Comparison of ENCODE assay signal across 8 mouse cellular contexts in the genomic region with DNA sequence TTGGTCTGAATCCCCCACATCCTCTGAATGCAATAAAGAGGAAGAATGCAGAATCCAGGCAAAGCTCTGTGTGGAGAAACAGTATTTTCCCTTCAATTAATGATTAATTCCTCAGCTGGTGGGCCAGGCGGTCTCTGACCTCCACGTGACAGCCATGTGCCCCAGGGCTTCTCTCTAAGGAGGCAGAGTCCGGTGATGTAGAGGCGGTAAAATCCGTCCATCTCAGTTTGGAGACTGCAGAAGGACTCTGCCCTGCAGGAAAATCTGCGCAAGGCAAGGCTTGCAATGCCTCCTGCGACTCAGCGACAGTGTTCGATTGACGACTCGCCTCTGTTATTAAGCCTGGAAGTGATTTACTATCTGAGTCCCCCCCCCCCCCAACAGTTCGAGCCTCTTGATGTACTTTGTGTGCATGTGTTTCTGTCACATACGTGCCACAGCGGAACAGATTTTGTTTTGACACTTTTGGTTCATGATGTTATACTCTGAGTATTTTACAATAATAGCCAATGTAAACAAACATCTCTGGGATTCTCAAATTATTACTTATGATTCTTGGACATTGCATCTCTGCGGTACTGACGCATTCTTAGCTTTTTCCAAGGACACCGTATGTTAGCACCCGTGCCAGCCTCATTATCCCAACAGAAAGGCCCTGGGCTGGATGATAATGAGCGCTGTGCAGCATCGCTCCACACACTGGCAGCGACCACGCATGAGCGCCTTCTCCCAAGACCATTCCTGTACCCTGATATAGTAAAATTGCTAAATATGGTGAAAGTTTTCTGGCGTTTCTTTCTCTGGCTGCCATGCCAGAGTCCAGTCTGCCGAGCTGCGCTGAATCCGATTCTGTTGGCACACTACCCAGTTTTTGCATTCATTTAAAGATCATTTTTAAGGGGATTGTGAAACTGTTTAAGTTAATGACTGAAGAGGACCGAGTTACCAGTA. TPM values are rescaled to one million over a fixed set of nuclear protein-coding genes. Genes with fewer than 3 reads are reported as not detected.
DNase-seq lines count a peak whose midpoint lies in the region; ATAC-seq and TF ChIP-seq lines count a peak whose summit lies in the region.

No protein-coding gene starts in this region.

- H3K4me3 ChIP-seq in lung, embryonic 15.5 days: peak overlapping the region; percentile 68
- H3K4me3 ChIP-seq in forebrain, embryonic 16.5 days (replicated peaks; ENCODE audit: low read length): peak overlapping the region; percentile 95
- H3K4me3 ChIP-seq in intestine, embryonic 14.5 days (ENCODE audit: low read depth, low read length): peak overlapping the region; percentile 94
- H3K4me3 ChIP-seq in limb, embryonic 14.5 days (replicated peaks; ENCODE audit: low read length): peak overlapping the region; percentile 84
- peak overlapping the region; percentile 45 for H3K4me3 ChIP-seq in neural tube, embryonic 11.5 days (ENCODE audit: low read depth, low read length)

- peak overlapping the region; percentile 58 for H3K9ac ChIP-seq in lung, embryonic 15.5 days
- peak overlapping the region; percentile 63 for H3K9ac ChIP-seq in forebrain, embryonic 16.5 days (replicated peaks; ENCODE audit: low read depth, low read length)
- H3K9ac ChIP-seq in intestine, embryonic 14.5 days (ENCODE audit: low read length): peak overlapping the region; percentile 81
- peak overlapping the region; percentile 83 for H3K9ac ChIP-seq in limb, embryonic 14.5 days (ENCODE audit: low read depth, low read length, severe bottlenecking)
- peak overlapping the region; percentile 37 for H3K9ac ChIP-seq in neural tube, embryonic 11.5 days (ENCODE audit: low read length)

- no peaks in the 10 kb centered on the region for H3K36me3 ChIP-seq in lung, embryonic 15.5 days
- no peaks in the 10 kb centered on the region for H3K36me3 ChIP-seq in forebrain, embryonic 16.5 days (ENCODE audit: control insufficient read depth, insufficient read depth)
- 0 out of 2 replicates have a peak, but pooled peaks cover 3% of the 10 kb centered on the region for H3K36me3 ChIP-seq in intestine, embryonic 14.5 days (ENCODE audit: control insufficient read depth, insufficient read depth, low read length)
- no peaks in the 10 kb centered on the region for H3K36me3 ChIP-seq in limb, embryonic 14.5 days (ENCODE audit: control insufficient read depth, insufficient read depth, low read length)
- no peaks in the 10 kb centered on the region for H3K36me3 ChIP-seq in neural tube, embryonic 11.5 days (ENCODE audit: control insufficient read depth, insufficient read depth, low read length)

- H3K4me1 ChIP-seq in lung, embryonic 15.5 days: peaks cover 49% of the 10 kb centered on the region
- H3K4me1 ChIP-seq in forebrain, embryonic 16.5 days (replicated peaks; ENCODE audit: control insufficient read depth, insufficient read depth, low read length): peaks cover 56% of the 10 kb centered on the region
- peaks cover 26% of the 10 kb centered on the region for H3K4me1 ChIP-seq in intestine, embryonic 14.5 days (replicated peaks; ENCODE audit: control insufficient read depth, insufficient read depth, low read length)
- H3K4me1 ChIP-seq in limb, embryonic 14.5 days (ENCODE audit: control insufficient read depth, insufficient read depth, low read length): peaks cover 35% of the 10 kb centered on the region
- peaks cover 26% of the 10 kb centered on the region for H3K4me1 ChIP-seq in neural tube, embryonic 11.5 days (ENCODE audit: control insufficient read depth, insufficient read depth, low read length)

- peak overlapping the region; percentile 99 for H3K27ac ChIP-seq in lung, embryonic 15.5 days
- peak overlapping the region; percentile 86 for H3K27ac ChIP-seq in forebrain, embryonic 16.5 days (ENCODE audit: low read length)
- H3K27ac ChIP-seq in intestine, embryonic 14.5 days (ENCODE audit: low read depth): peak overlapping the region; percentile 99
- H3K27ac ChIP-seq in limb, embryonic 14.5 days (replicated peaks; ENCODE audit: low read depth, low read length): peak overlapping the region; percentile 99
- peak overlapping the region; percentile 85 for H3K27ac ChIP-seq in neural tube, embryonic 11.5 days (ENCODE audit: low read depth, low read length)

- WGBS in lung, embryonic 15.5 days: 4% methylated on average over 28 of the region's 28 CpGs
- WGBS in forebrain, embryonic 16.5 days: 2% methylated on average over 28 of the region's 28 CpGs
- WGBS in intestine, embryonic 14.5 days: 5% methylated on average over 28 of the region's 28 CpGs
- WGBS in limb, embryonic 14.5 days: 1% methylated on average over 28 of the region's 28 CpGs
- 2% methylated on average over 28 of the region's 28 CpGs for WGBS in neural tube, embryonic 11.5 days

- no peaks in the 10 kb centered on the region for H3K9me3 ChIP-seq in lung, embryonic 15.5 days
- H3K9me3 ChIP-seq in forebrain, embryonic 16.5 days (ENCODE audit: control insufficient read depth, low read length): no peaks in the 10 kb centered on the region
- no peaks in the 10 kb centered on the region for H3K9me3 ChIP-seq in intestine, embryonic 14.5 days (ENCODE audit: control insufficient read depth, low read length)
- no peaks in the 10 kb centered on the region for H3K9me3 ChIP-seq in limb, embryonic 14.5 days (ENCODE audit: control insufficient read depth, low read length)
- H3K9me3 ChIP-seq in neural tube, embryonic 11.5 days (ENCODE audit: control insufficient read depth, low read length): no peaks in the 10 kb centered on the region

- no peaks in the 10 kb centered on the region for H3K27me3 ChIP-seq in lung, embryonic 15.5 days
- H3K27me3 ChIP-seq in forebrain, embryonic 16.5 days (replicated peaks; ENCODE audit: control insufficient read depth, insufficient read depth, low read length): no peaks in the 10 kb centered on the region
- no peaks in the 10 kb centered on the region for H3K27me3 ChIP-seq in intestine, embryonic 14.5 days (replicated peaks; ENCODE audit: control insufficient read depth, insufficient read depth, low read length)
- H3K27me3 ChIP-seq in limb, embryonic 14.5 days (ENCODE audit: control insufficient read depth, insufficient read depth, low read length): no peaks in the 10 kb centered on the region
- H3K27me3 ChIP-seq in neural tube, embryonic 11.5 days (ENCODE audit: control insufficient read depth, insufficient read depth, low read length): no peaks in the 10 kb centered on the region

- DNase-seq in lung, adult 18-20 months: no peak
- peak; percentile 30 for DNase-seq in cerebellum, adult 11-12 months
- peak; percentile 76 for DNase-seq in intestine, embryonic 14.5 days (ENCODE audit: low spot score)
- peak; percentile 38 for DNase-seq in limb, embryonic 14.5 days (ENCODE audit: low spot score)
- DNase-seq in neural tube, embryonic 11.5 days (ENCODE audit: low spot score): peak; percentile 79
- no peak for DNase-seq in natural killer cell, adult 2 months (ENCODE audit: low spot score in 2 of 2)

- ATAC-seq in lung, embryonic 15.5 days (ENCODE audit: borderline replicate concordance, extremely low read depth, low FRiP score, low TSS enrichment): no peak
- ATAC-seq in forebrain, embryonic 16.5 days: 0 out of 2 replicates have a peak, but pooled peaks have one; percentile 9
- no peak for ATAC-seq in intestine, embryonic 14.5 days (replicated peaks; ENCODE audit: low FRiP score, low TSS enrichment, low read depth)
- no peak for ATAC-seq in limb, embryonic 14.5 days (ENCODE audit: low FRiP score, low read depth)
- ATAC-seq in neural tube, embryonic 11.5 days (ENCODE audit: insufficient read depth, low FRiP score, low TSS enrichment): no peak

- TF ChIP-seq POLR2A in limb, embryonic 14.5 days (IDR thresholded peaks at IDR 0.05; ENCODE audit: borderline replicate concordance, extremely low read depth, insufficient read depth, insufficient read length): no peak

- H3K4me2 ChIP-seq in lung, embryonic 15.5 days: peak overlapping the region; percentile 91
- peak overlapping the region; percentile 97 for H3K4me2 ChIP-seq in forebrain, embryonic 16.5 days (ENCODE audit: low read length)
- H3K4me2 ChIP-seq in intestine, embryonic 14.5 days (ENCODE audit: low read length): peak overlapping the region; percentile 89
- peak overlapping the region; percentile 95 for H3K4me2 ChIP-seq in limb, embryonic 14.5 days (replicated peaks; ENCODE audit: low read depth, low read length, severe bottlenecking)
- peak overlapping the region; percentile 92 for H3K4me2 ChIP-seq in neural tube, embryonic 11.5 days (ENCODE audit: low read depth)

RNA-seq across cellular contexts. Expression of a gene that starts 0.5 kb away (rescaled TPM):
- polyA plus RNA-seq in lung, embryonic 15.5 days (2015; fragmentation: Nextera tagmentation; extraction: Ambion mirVana): 420 and 447 TPM in 2 replicates
- polyA plus RNA-seq in forebrain, embryonic 16.5 days (2015; fragmentation: Nextera tagmentation; extraction: Ambion mirVana): 592 and 764 TPM in 2 replicates
- 502 and 573 TPM in 2 replicates for polyA plus RNA-seq in intestine, embryonic 14.5 days (2014; fragmentation: Nextera tagmentation; extraction: Ambion mirVana)
- 162 and 165 TPM in 2 replicates for polyA plus RNA-seq in limb, embryonic 14.5 days (2012; rRNA removed)
- 317 and 350 TPM in 2 replicates for polyA plus RNA-seq in limb, embryonic 14.5 days (2014; fragmentation: Nextera tagmentation; extraction: Ambion mirVana)
- 311 and 361 TPM in 2 replicates for polyA plus RNA-seq in neural tube, embryonic 11.5 days (2014; fragmentation: Nextera tagmentation; extraction: Ambion mirVana)

Comparison
In these comparisons a context has a peak if more than half of its experiments do, and no peak if none do; other contexts are left out.
1. H3K4me3 ChIP-seq: peak in every context shown above with its lines; median percentile 95 in forebrain, embryonic 16.5 days; 94 in intestine, embryonic 14.5 days; 84 in limb, embryonic 14.5 days; 68 in lung, embryonic 15.5 days; 45 in neural tube, embryonic 11.5 days.
2. DNase-seq: peak in cerebellum, adult 11-12 months (single experiment), intestine, embryonic 14.5 days (single experiment), limb, embryonic 14.5 days (single experiment) and neural tube, embryonic 11.5 days (single experiment); none in lung, adult 18-20 months (0 of 2) and natural killer cell, adult 2 months (0 of 2).
3. Peak in every context shown above with its lines, with median percentiles within 50 percentile points of each other: H3K27ac ChIP-seq, H3K4me2 ChIP-seq and H3K9ac ChIP-seq.